Mouse (Mus musculus): ENCODE results near the gene Ebf3.

DNA sequence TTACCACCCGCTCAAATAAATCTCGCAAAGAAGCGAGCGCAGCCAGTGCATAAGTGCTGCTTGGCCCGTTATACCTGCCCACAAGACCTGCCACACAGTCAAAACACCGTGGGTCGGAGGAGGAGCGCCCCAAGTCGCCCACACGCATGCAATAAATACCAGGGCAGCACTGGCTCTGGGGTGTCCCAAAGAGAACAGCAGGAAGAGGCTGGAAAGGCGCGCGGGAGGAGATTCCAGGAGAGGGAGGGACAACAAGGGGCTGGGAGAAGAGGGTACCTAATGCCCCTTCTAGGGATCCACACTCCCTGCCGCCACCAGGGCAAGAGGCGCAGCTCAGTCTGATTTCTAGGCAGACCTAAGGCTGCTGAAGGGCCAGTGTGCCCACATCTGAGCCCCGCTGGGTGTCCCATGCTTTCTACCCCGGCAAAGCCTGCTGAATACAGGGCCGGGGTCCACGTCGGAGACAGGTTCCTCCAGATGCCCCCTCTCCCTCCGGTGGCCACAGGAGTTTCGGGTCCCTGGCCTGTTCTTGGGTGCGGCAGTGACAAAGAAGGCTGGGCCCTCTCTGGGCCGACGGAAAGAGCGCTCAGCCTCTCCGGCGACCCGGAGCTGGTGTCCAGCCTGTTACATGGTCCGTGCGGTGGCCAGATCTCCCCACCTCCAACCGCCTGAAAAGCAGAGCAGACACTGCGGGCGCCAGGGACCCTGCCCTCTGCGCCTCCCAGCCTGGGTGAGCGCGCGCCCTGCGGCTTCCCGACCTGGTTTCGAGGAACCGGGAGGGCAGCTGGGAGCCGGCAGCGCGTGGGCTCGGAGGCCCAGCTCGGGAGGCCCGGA lies 682 bp upstream of the Ebf3 start:
- TF ChIP-seq CTCF (IDR thresholded peaks at IDR 0.05; ENCODE audit: borderline replicate concordance, insufficient read depth, low read length) = no peak
- no peak for TF ChIP-seq POLR2A (IDR thresholded peaks at IDR 0.05; ENCODE audit: low read depth, low read length)
